Comparison of ENCODE assay signal across 13 mouse cellular contexts in the genomic region with DNA sequence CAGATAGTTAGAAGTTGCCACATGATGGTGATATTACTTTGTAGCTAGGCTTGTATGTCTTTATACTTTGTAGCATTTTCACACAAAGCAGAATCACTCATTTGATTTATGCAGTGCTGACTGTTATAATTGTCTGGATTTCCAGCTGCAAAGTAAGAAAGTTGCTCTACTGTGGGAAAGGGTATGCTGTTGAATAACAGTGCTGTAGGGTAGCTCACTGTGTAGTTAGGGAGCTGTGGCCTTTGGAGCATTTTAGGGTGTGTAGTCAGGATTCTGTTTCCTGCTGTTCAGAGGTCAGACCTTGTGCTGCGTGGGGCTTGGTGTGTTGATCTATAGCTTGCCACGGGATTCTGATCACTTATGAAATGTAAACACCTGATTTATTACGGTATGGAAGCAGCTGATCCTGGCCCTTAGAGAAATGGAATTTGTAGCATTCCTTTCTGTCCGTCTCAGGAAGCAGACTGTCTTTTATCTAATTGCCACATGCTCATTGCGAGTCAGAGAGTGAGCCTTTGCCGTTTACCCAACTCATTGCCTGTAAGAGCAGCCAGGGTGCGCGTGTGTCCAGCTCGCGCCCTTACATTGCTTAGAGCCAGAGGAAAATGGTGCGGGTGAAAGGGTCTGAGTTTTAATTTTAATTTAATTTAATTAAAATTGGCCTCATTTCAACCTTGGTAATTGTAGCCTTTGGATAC. TPM values are rescaled to one million over a fixed set of nuclear protein-coding genes. Genes with fewer than 3 reads are reported as not detected.
DNase-seq lines count a peak whose midpoint lies in the region; ATAC-seq lines count a peak whose summit lies in the region.
"Had no signal": no experiment of that assay in that cellular context is flagged by ENCODE, and none has a peak within 500 bp of the region (broad histone marks: within the 10 kb centered on the region; RNA-seq: fewer than 3 reads in every experiment).

No protein-coding gene starts in this region.

- no peaks in the 10 kb centered on the region for H3K9me3 ChIP-seq in embryonic facial prominence, embryonic 12.5 days
- H3K9me3 ChIP-seq in embryonic facial prominence, embryonic 10.5 days = no peaks in the 10 kb centered on the region
- no peaks in the 10 kb centered on the region for H3K9me3 ChIP-seq in kidney, embryonic 16.5 days (ENCODE audit: low read length)
- H3K9me3 ChIP-seq in liver, embryonic 16.5 days (replicated peaks; ENCODE audit: control insufficient read depth, low read length) = no peaks in the 10 kb centered on the region
- H3K9me3 ChIP-seq: midbrain, embryonic 10.5 days; neural tube, embryonic 13.5 days had no signal

- 0 out of 2 replicates have a peak, but pooled peaks cover 16% of the 10 kb centered on the region for H3K36me3 ChIP-seq in embryonic facial prominence, embryonic 12.5 days
- peaks cover 43% of the 10 kb centered on the region for H3K36me3 ChIP-seq in embryonic facial prominence, embryonic 10.5 days (replicated peaks)
- peaks cover 8% of the 10 kb centered on the region; the same call in 1 of the 2 replicates for H3K36me3 ChIP-seq in kidney, embryonic 16.5 days (ENCODE audit: insufficient read depth, low read length)
- no peaks in the 10 kb centered on the region; the same call in 1 of the 2 replicates for H3K36me3 ChIP-seq in liver, embryonic 16.5 days (ENCODE audit: control insufficient read depth, insufficient read depth)

- H3K4me3 ChIP-seq in embryonic facial prominence, embryonic 12.5 days = no peak overlapping the region
- no peak overlapping the region for H3K4me3 ChIP-seq in embryonic facial prominence, embryonic 10.5 days
- no peak overlapping the region for H3K4me3 ChIP-seq in kidney, embryonic 16.5 days (ENCODE audit: low read length)
- H3K4me3 ChIP-seq in liver, embryonic 16.5 days (ENCODE audit: low read depth, low read length) = no peak overlapping the region
- H3K4me3 ChIP-seq: midbrain, embryonic 10.5 days; neural tube, embryonic 13.5 days had no signal

- H3K9ac ChIP-seq in embryonic facial prominence, embryonic 12.5 days = no peak overlapping the region
- no peak overlapping the region for H3K9ac ChIP-seq in kidney, embryonic 16.5 days (replicated peaks; ENCODE audit: low read length)
- no peak overlapping the region for H3K9ac ChIP-seq in liver, embryonic 16.5 days (ENCODE audit: low read depth, low read length)
- H3K9ac ChIP-seq: neural tube, embryonic 13.5 days had no signal

- WGBS in embryonic facial prominence, embryonic 12.5 days = 76% methylated on average over 11 of the region's 11 CpGs
- 85% methylated on average over 11 of the region's 11 CpGs for WGBS in embryonic facial prominence, embryonic 10.5 days
- WGBS in kidney, embryonic 16.5 days = 63% methylated on average over 11 of the region's 11 CpGs
- 47% methylated on average over 11 of the region's 11 CpGs for WGBS in liver, embryonic 16.5 days (ENCODE audit: insufficient replicate concordance)

- no peak overlapping the region for H3K4me2 ChIP-seq in embryonic facial prominence, embryonic 12.5 days (replicated peaks)
- 0 out of 2 replicates have a peak overlapping the region, but pooled peaks have one; percentile 4 for H3K4me2 ChIP-seq in kidney, embryonic 16.5 days (replicated peaks; ENCODE audit: low read depth, low read length)
- H3K4me2 ChIP-seq in liver, embryonic 16.5 days (ENCODE audit: low read depth, low read length) = no peak overlapping the region
- H3K4me2 ChIP-seq: neural tube, embryonic 13.5 days had no signal

- H3K27me3 ChIP-seq in embryonic facial prominence, embryonic 12.5 days = no peaks in the 10 kb centered on the region
- no peaks in the 10 kb centered on the region for H3K27me3 ChIP-seq in embryonic facial prominence, embryonic 10.5 days (replicated peaks; ENCODE audit: low read depth, poor library complexity, severe bottlenecking)
- no peaks in the 10 kb centered on the region for H3K27me3 ChIP-seq in kidney, embryonic 16.5 days (ENCODE audit: insufficient read depth, low read length)
- no peaks in the 10 kb centered on the region for H3K27me3 ChIP-seq in liver, embryonic 16.5 days (ENCODE audit: control insufficient read depth, insufficient read depth, low read depth, low read length)
- H3K27me3 ChIP-seq: neural tube, embryonic 13.5 days had no signal

- 0 out of 2 replicates have a peak, but pooled peaks cover 5% of the 10 kb centered on the region for H3K4me1 ChIP-seq in embryonic facial prominence, embryonic 12.5 days
- H3K4me1 ChIP-seq in embryonic facial prominence, embryonic 10.5 days = no peaks in the 10 kb centered on the region
- peaks cover 16% of the 10 kb centered on the region; the same call in 1 of the 2 replicates for H3K4me1 ChIP-seq in kidney, embryonic 16.5 days (ENCODE audit: insufficient read depth, low read length)
- H3K4me1 ChIP-seq in liver, embryonic 16.5 days (ENCODE audit: control insufficient read depth, low read depth, low read length) = peaks cover 3% of the 10 kb centered on the region; the same call in 1 of the 2 replicates
- H3K4me1 ChIP-seq: midbrain, embryonic 10.5 days had no signal

- peak overlapping the region; percentile 31; the same call in 1 of the 2 replicates for H3K27ac ChIP-seq in embryonic facial prominence, embryonic 12.5 days
- H3K27ac ChIP-seq in embryonic facial prominence, embryonic 10.5 days (replicated peaks) = no peak overlapping the region
- peak overlapping the region; percentile 12; the same call in 1 of the 2 replicates for H3K27ac ChIP-seq in kidney, embryonic 16.5 days (ENCODE audit: low read length)
- peak overlapping the region; percentile 30; the same call in 1 of the 2 replicates for H3K27ac ChIP-seq in liver, embryonic 16.5 days (ENCODE audit: low read length)
- H3K27ac ChIP-seq: midbrain, embryonic 10.5 days; neural tube, embryonic 13.5 days had no signal

- ATAC-seq in embryonic facial prominence, embryonic 12.5 days (ENCODE audit: insufficient number of reproducible peaks, insufficient read depth, low FRiP score, low TSS enrichment) = no peak
- ATAC-seq in kidney, embryonic 16.5 days (ENCODE audit: low FRiP score, low TSS enrichment) = peak; percentile 63; the same call in 1 of the 2 replicates
- peak; percentile 43; the same call in 1 of the 2 replicates for ATAC-seq in common myeloid progenitor, adult 5-6 weeks (replicated peaks; ENCODE audit: low read depth, poor library complexity, severe bottlenecking)
- ATAC-seq in liver, embryonic 16.5 days (ENCODE audit: low read depth) = peak; percentile 62

- DNase-seq in embryonic facial prominence, embryonic 10.5 days (ENCODE audit: low spot score) = no peak
- no peak for DNase-seq in kidney, adult 18-20 months
- DNase-seq in neural tube, embryonic 10.5 days (ENCODE audit: extremely low spot score, low spot score) = no peak
- DNase-seq in ovary, adult 18-20 months (ENCODE audit: low spot score) = no peak
- DNase-seq: embryo, embryonic 11 days; gastrocnemius, postnatal 25 days; layer of hippocampus, adult 9-11 months had no signal

RNA-seq across cellular contexts. Expression of a gene that starts 11.2 kb away (rescaled TPM):
- 26.2 and 29.1 TPM in 2 replicates for polyA plus RNA-seq in embryonic facial prominence, embryonic 12.5 days (2016; fragmentation: Nextera tagmentation; extraction: Ambion mirVana)
- 25.0 and 27.6 TPM in 2 replicates for polyA plus RNA-seq in embryonic facial prominence, embryonic 10.5 days (2016; fragmentation: Nextera tagmentation; extraction: Ambion mirVana)
- polyA plus RNA-seq in kidney, embryonic 16.5 days (2015; fragmentation: Nextera tagmentation; extraction: Ambion mirVana) = 19.9 and 21.8 TPM in 2 replicates
- total RNA-seq in common myeloid progenitor, adult 5-6 weeks (2017) = 33.6 and 38.7 TPM in 2 replicates
- 5.7 and 6.1 TPM in 2 replicates for polyA plus RNA-seq in liver, embryonic 16.5 days (2015; fragmentation: Nextera tagmentation; extraction: Ambion mirVana)

RNA-seq across cellular contexts. Expression of a gene that starts 11.2 kb away (rescaled TPM):
- 1.2 and 1.6 TPM in 2 replicates for polyA plus RNA-seq in embryonic facial prominence, embryonic 12.5 days (2016; fragmentation: Nextera tagmentation; extraction: Ambion mirVana)
- polyA plus RNA-seq in embryonic facial prominence, embryonic 10.5 days (2016; fragmentation: Nextera tagmentation; extraction: Ambion mirVana) = 1.1 and 1.9 TPM in 2 replicates
- 1.3 and 1.9 TPM in 2 replicates for polyA plus RNA-seq in kidney, embryonic 16.5 days (2015; fragmentation: Nextera tagmentation; extraction: Ambion mirVana)
- total RNA-seq in common myeloid progenitor, adult 5-6 weeks (2017) = 0.64 TPM in 1 of 2 replicates, not detected in the other
- polyA plus RNA-seq in liver, embryonic 16.5 days (2015; fragmentation: Nextera tagmentation; extraction: Ambion mirVana) = 0.24 and 0.26 TPM in 2 replicates
